Mouse (Mus musculus) embryonic fibroblast, embryonic 13.5 days (primary cell): ENCODE results near the gene Atp6v1a.

Source experiments
- CTCF ChIP-seq: IDR thresholded peaks from 2 replicates; pipeline ENCODE4 v1.5.1; 2011; ENCODE audit warnings: mild to moderate bottlenecking, control low read depth, low read length, moderate library complexity, borderline replicate concordance; ENCODE audit not compliant: insufficient read depth
- POLR2A ChIP-seq: IDR thresholded peaks from 2 replicates; pipeline ENCODE4 v1.6.1; 2011; ENCODE audit warnings: low read depth, mild to moderate bottlenecking, control low read depth, low read length, moderate library complexity

DNA sequence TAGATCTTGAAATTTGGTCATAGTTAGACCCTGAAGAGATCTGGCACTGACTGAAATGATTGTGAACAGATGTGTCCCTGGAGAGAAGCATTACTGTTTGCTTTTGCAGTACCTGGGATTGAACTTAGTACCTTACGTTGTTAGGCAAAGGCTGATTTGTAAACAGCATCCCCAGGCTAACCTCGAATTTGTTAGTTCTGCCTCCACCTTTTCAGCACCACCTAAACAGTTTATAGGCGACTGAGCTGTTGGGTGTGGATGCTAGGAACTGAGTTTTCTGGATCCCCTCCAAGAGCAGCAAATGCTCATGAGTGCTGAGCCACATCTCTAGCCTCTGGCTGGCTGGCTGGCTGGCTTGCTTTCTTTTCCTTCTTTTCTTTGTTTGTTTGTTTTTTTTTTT is 25.7 kb upstream of the Atp6v1a start:
- no peak for TF ChIP-seq CTCF
- no peak for TF ChIP-seq POLR2A
